Mouse (Mus musculus): ENCODE results near the gene Sgcd.
"Not testable (repeated sequence)": the region's sequence is repeated elsewhere in the genome, so short reads cannot be mapped to it uniquely, and the experiment has no call there.

Sgcd gene

GRCm38 (mm10) chr11:47460149-47460548 is 528.6 kb downstream of the Sgcd start:
- no peak for DNase-seq (ENCODE audit: low spot score in 2 of 2)

- DNase-seq (ENCODE audit: low spot score in 2 of 2) = no peak
Observed at GRCm38 (mm10) chr11:47459214-47459613, 529.6 kb downstream of the Sgcd start.

DNA sequence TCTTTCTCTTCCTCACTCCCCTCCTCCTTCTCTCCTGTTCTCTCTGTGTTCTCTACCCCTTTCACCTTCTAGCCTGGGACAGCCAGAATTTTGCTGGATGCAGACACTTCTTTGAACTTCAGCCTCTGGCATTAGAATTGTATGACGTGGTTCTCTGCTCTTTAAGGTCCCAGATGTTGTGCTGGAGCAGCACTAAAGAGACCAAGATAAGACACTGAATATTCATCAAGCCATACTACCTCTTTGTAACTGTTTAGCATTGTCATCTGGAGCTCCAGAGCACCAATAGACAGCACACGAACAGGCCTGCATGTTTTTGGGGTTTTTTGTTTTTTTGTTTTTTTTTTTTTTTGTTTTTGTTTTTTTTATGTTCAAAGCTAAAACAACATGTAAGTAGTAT is 541.0 kb downstream of the Sgcd start:
- no peak for DNase-seq (ENCODE audit: low spot score in 2 of 2)

DNA sequence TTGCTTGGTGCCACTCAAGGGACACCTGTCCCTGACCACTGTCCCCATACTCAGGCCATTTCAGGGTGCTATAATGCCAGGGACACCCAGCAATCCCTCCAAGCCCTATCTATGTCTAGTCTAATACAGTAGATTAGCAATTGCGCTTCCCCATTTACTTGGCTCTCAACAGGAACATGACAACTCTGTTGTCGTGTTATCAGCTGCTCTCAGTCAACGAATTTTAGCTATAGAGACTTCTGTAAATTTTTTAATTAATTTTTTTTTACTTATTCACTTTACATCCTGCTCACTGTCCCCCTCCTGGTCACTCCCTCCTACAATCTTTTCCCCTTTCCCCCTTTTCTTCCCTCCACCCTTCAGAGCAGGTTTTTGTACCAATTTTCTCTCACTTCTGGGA is 542.4 kb downstream of the Sgcd start:
- no peak for DNase-seq (ENCODE audit: low spot score in 2 of 2)

DNA sequence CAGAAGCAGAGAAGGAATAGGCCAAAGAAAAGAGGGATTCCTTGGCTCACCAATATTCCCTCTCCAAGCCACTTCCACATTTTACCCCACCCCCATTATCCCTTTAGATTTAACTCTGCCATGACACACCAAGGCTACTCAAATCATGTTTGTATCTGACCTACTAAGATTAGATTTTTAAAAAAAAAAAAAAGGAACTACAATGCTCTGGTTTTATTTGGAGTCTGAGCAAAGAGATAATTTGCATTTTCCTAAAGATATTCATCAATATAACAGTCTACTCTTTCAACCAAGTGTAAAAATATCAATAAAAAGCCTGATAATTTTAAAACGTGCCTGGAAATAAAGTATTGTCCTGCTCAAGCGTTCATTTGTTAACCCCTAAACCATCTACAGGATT is 543.1 kb downstream of the Sgcd start:
- DNase-seq (ENCODE audit: low spot score in 2 of 2) = no peak

- DNase-seq (ENCODE audit: low spot score in 2 of 2) = no peak
Observed at GRCm38 (mm10) chr11:47442266-47442665, 546.5 kb downstream of the Sgcd start.

- no peak for DNase-seq (ENCODE audit: low spot score in 2 of 2)
Observed at GRCm38 (mm10) chr11:47399607-47400006, 589.2 kb downstream of the Sgcd start.

- not testable (repeated sequence) for DNase-seq (ENCODE audit: low spot score in 2 of 2)
Observed at GRCm38 (mm10) chr11:47390798-47391197, 598.0 kb downstream of the Sgcd start.

DNA sequence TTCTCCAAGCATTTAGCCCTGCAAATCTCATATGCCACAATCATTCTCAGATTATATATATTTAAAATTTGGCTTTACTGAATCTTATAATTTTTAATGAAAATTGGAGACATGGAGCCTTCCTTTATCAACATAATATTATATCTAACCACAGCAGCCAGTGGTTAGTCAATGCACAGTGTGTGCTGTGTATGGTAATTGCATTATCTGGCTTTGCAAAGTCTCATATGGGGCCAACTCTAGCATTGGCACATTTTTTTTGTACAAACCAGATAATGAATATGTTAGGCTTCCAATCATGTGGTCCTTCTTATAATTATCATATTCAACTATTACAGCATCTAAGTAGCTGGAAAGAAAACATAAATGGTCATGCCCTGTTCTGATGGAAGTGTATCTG is 599.4 kb downstream of the Sgcd start:
- DNase-seq (ENCODE audit: low spot score in 2 of 2) = no peak

GRCm38 (mm10) chr11:47387726-47388125 is 601.0 kb downstream of the Sgcd start:
- DNase-seq (ENCODE audit: low spot score in 2 of 2) = no peak

DNA sequence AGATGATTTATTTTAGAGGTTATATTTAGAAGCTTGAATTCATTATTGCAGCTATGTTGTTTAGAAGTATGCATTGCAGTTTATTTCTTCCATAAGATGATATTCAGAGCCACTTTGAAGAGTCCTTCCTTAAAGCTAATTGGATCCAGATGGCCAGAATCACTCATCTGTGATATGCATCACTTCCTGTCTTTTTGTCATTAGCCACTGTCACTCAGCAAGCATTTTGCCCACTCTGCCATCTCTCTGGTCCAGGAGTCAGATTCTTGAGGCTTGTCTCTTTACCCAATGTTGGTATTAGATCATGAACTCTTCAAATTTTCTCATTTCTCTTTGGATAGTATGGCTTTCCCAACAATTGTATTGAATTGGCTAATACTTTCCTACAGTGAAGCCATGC is 602.6 kb downstream of the Sgcd start:
- DNase-seq (ENCODE audit: low spot score in 2 of 2) = no peak

DNA sequence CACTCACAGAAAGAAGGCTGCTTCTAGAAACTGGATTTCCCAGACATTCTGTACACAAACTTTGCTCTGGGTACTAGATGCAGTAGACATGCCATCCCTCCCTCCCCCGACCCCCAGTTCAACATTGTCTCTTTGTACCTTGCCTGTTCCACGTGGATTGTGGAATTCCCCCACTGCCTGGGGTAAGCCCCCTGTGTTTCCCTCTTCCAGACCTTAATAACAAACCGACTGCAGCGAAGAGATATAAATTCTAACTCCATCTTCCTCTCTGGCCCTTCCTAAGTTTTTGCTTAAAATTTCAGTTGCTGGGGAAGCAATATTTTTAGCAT is 609.2 kb downstream of the Sgcd start:
- DNase-seq (ENCODE audit: low spot score in 2 of 2) = no peak

DNA sequence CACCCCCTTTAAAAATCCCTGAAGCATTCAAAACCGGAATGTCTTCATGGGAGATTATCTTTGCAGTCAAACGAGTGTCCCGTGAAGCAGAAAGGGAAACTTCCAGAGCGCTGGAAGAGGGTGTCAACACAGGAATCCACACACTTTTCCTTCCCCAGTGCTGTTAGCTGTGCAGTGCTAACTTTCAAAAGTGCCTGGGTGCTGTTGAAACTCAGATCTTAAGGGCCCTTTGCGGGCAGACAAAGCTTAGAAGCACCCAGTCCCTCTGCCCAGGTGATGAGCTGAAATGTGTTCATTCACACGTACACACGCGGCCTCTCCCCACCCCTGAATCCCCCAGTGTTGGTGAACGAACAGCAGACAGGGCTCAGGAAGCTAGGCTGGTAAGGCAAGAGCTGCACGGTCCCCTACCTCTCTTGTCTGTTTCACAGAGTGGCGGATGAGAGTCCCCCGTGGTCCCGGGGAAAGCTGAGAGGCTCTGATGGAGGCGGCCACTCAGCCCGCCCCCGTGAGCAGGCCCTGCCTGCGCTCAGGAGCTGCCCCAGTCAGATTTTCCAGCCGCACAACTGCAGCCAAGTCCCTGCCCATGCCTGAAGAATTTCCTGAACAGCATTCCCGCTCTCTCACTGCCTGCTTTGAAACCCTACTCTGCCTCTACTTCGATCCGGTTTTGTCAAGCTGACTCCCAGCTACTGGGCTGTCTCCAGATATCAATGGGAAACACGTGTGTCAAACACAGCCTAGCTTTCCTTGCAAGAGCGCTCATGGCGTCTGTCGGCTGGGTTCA is 609.7 kb downstream of the Sgcd start:
- no peak for DNase-seq (ENCODE audit: low spot score in 2 of 2)

DNA sequence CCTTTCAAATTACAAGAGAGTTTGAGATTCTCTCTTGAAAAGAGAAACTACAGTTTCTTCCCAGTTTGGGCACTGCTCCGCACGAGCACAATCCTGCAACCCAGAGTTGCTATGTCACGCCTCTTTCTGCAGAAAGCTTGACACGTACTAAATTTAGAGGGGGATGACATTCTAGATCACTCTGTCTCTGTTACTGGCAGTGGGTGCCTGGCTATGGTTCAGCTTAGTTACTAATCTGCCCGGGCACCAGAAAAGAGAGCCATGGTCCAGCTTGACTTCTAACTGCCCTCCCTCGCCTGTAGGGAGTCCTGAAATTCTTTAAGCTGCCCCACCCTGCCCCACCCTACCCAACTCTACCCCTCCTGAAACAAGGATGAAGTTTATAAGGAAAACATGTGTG is 611.3 kb downstream of the Sgcd start:
- DNase-seq (ENCODE audit: low spot score in 2 of 2) = no peak

GRCm38 (mm10) chr11:47376915-47377314 is 611.9 kb downstream of the Sgcd start:
- DNase-seq (ENCODE audit: low spot score in 2 of 2) = no peak

DNA sequence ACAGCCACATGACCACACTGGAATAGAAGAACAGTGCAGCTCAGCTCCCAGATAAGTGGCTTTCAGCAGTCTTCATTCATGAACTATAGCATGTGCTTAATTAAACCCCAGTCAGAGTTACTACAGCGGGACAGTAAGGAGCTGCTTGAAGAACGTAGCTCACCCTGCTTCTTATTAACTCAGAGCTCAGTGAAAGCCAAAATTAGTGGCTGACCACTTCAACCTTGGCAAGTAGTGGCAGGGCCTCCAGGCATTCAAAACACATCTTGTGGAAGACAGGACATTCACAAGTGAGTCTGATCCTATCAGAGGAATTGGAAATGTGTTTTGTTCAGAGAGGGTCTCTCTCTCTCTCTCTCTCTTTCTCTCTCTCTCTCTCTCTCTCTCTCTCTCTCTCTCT is 617.2 kb downstream of the Sgcd start:
- DNase-seq (ENCODE audit: low spot score in 2 of 2) = no peak

- no peak for DNase-seq (ENCODE audit: low spot score in 2 of 2)
Observed at GRCm38 (mm10) chr11:47351585-47351984, 637.2 kb downstream of the Sgcd start.

DNA sequence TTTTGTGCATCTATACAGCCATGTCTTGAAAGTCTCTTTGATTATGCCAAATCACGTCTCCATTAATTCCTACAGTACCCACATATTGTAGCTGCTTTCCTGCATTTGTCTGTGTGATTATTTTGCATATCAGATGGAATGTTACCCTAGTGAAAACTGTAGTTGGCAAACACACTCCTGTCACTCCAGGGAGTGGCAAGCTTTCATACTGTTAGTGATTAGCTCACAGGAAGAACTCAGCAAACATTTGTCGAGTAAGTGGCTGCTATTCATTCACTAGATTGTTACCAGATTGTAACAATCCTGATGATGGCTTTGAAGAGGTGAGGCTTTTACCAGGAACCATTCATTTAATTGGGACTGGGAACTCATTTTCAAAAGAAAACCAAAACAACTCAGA is 645.3 kb downstream of the Sgcd start:
- no peak for DNase-seq (ENCODE audit: low spot score in 2 of 2)

GRCm38 (mm10) chr11:47333702-47334101 is 655.1 kb downstream of the Sgcd start:
- no peak for DNase-seq (ENCODE audit: low spot score in 2 of 2)

GRCm38 (mm10) chr11:47305579-47305978 is 683.2 kb downstream of the Sgcd start:
- DNase-seq (ENCODE audit: low spot score in 2 of 2) = no peak

DNA sequence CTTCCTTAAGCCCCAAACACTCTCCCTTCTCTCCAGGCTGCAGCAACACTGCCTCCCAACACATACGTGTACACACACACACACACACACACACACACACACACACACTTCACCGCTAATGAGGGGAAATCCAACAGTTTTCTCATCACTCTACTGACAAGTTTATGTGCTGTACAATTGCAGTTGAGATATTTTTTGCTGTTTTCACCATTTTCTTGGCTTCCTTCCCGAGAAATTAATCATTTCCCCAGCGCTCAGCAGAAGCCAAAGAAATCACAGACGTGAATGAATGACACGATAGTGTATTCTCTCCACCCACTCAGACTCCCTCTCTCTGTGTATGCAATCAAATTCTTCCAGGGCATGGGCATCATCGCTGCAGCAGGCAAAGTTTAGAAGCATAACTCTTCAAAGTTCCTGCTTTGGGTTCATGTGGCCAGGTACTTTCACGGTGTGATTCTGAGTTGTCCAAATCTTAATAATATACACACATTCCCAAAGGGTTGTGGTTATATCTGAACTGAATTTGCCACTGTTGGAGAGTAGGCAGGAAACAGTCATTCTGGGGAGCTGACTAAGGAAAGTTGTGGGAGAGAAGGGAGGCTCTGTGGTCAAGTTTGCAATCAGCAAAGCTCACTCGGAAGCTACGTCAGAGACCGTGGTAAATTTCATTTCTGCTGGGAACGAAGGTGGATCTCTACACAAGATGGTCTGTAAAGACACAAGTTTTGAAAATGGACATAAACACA is 683.9 kb downstream of the Sgcd start:
- no peak for DNase-seq (ENCODE audit: low spot score in 2 of 2)

DNA sequence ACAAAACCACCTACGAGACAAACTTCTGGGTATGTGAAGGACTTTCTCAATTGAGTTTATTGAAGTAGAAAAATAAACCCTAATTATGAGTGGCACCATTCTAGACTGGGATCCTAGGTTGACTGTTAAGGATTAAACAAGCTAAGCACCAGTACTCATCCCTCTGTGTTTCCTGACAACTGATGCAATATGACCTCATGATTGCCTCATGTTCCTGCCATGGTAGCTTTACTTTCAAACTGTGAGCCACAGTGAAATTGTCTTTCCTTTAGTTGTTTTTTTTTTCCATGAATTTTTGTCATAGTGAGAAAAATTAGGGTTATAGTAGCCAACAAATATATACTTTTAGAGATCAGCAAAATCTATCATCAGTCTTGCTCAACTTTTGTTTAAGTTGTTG is 689.0 kb downstream of the Sgcd start:
- DNase-seq (ENCODE audit: low spot score in 2 of 2) = no peak

- DNase-seq (ENCODE audit: low spot score in 2 of 2) = no peak
Observed at GRCm38 (mm10) chr11:47297805-47298340, 690.9 kb downstream of the Sgcd start.

Measured in spleen, postnatal 4 days (tissue).